Mouse (Mus musculus) stomach, postnatal 0 days (tissue): ENCODE results near the gene Olig2.
A peak's percentile ranks its signal among the peaks of the same experiment; 100 is the strongest.

Experiments
- CTCF ChIP-seq: IDR thresholded peaks from 2 replicates; pipeline ENCODE4 v1.5.1; 2016; ENCODE audit warnings: antibody characterized with exemption, low read depth, mild to moderate bottlenecking, moderate library complexity
- EP300 ChIP-seq: optimal IDR thresholded peaks from 2 replicates; pipeline ENCODE3; 2016; ENCODE audit warnings: antibody characterized with exemption

DNA sequence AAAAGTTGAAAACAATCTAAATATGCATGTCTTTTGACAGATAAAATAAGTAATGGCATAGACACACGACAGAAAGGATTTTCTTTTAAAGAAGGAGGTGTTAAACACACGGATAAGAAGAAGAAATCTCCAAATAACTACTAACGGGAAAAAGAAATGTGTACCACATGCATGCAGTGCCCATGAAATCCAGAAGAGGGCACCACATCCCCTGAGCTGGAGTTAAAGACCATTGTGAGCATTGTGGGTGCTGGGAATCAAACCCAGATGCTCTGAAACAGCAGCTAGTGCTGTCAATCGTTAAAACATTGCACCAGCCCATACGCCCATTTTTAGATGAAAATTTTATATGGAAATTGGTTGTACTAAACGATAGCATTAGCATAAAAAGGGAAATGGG lies 7.3 kb upstream of the Olig2 start:
- peak; percentile 49 for TF ChIP-seq CTCF
- no peak for TF ChIP-seq EP300
